Mouse (Mus musculus): Measurements from ENCODE around the gene Simc1. TPM values are rescaled to one million over a fixed set of nuclear protein-coding genes. Genes with fewer than 3 reads are reported as not detected.

The Simc1 gene
- total RNA-seq, 2 experiments from 2014 or later: 18.4 to 28.0 TPM

- DNase-seq (ENCODE audit: low spot score in 2 of 2): no peak
These were observed 77.8 kb downstream of the Simc1 start for GRCm38 (mm10) chr13:54581385-54581784.

- no peak for DNase-seq (ENCODE audit: low spot score in 2 of 2)
These were observed 78.5 kb downstream of the Simc1 start for GRCm38 (mm10) chr13:54582126-54582525.

GRCm38 (mm10) chr13:54582860-54583259, 79.3 kb downstream of the Simc1 start:
- DNase-seq (ENCODE audit: low spot score in 2 of 2): no peak

- DNase-seq (ENCODE audit: low spot score in 2 of 2): no peak
These were observed 82.3 kb downstream of the Simc1 start for GRCm38 (mm10) chr13:54585831-54586230.

GRCm38 (mm10) chr13:54589414-54589995, 85.9 kb downstream of the Simc1 start:
- no peak for DNase-seq (ENCODE audit: low spot score in 2 of 2)

- DNase-seq (ENCODE audit: low spot score in 2 of 2): peak; percentile 90 to 91
These were observed 86.7 kb downstream of the Simc1 start, which contains the start of the genes Nop16 and Higd2a for GRCm38 (mm10) chr13:54589996-54590951. TSS of gene Nop16 (minus strand) at chr13:54590090. TSS of gene Higd2a (plus strand) at chr13:54590207.

- DNase-seq (ENCODE audit: low spot score in 2 of 2): no peak
These were observed 88.3 kb downstream of the Simc1 start for GRCm38 (mm10) chr13:54591776-54592356.

GRCm38 (mm10) chr13:54593617-54594016, 90.0 kb downstream of the Simc1 start:
- DNase-seq (ENCODE audit: low spot score in 2 of 2): no peak

- no peak for DNase-seq (ENCODE audit: low spot score in 2 of 2)
These were observed 92.6 kb downstream of the Simc1 start for GRCm38 (mm10) chr13:54596107-54596690.

- no peak for DNase-seq (ENCODE audit: low spot score in 2 of 2)
These were observed 93.3 kb downstream of the Simc1 start for GRCm38 (mm10) chr13:54596870-54597269.

- no peak for DNase-seq (ENCODE audit: low spot score in 2 of 2)
These were observed 95.1 kb downstream of the Simc1 start for GRCm38 (mm10) chr13:54598622-54599143.

Small RNAs within 50 kb of the gene (microRNA-seq; reads per million reads assigned to microRNA genes)
- 0 reads per million in 2 experiments for gene Gm24195 (ENCODE audit: borderline number of aligned reads in 2 of 2)

Other genes starting within 250 kb of the Simc1 start
- gene Cplx2, start 132.4 kb upstream of the Simc1 start, total RNA-seq (2021): 10 to 100 TPM; 20.9 to 21.3 TPM
- 10 to 100 TPM; 32.9 to 41.2 TPM for gene Thoc3, start 34.9 kb upstream of the Simc1 start, total RNA-seq (2021)
- gene 4833439L19Rik, start 61.7 kb downstream of the Simc1 start, total RNA-seq (2021): 100 to 1,000 TPM; 177 to 178 TPM
- gene Arl10, start 71.2 kb downstream of the Simc1 start, total RNA-seq (2021): 10 to 100 TPM; 40.6 to 45.2 TPM
- gene Nop16, start 86.3 kb downstream of the Simc1 start, total RNA-seq (2021): 10 to 100 TPM; 59.7 to 69.7 TPM
- 100 to 1,000 TPM; 222 to 239 TPM for gene Higd2a, start 86.4 kb downstream of the Simc1 start, total RNA-seq (2021)
- 100 to 1,000 TPM in 1 of 2 experiments, 10 to 100 TPM in 1; 78.8 to 149 TPM for gene Cltb, start 107.6 kb downstream of the Simc1 start, total RNA-seq (2021)
- gene Faf2, start 118.0 kb downstream of the Simc1 start, total RNA-seq (2021): 10 to 100 TPM; 62.3 to 83.1 TPM
- gene Rnf44, start 190.1 kb downstream of the Simc1 start, total RNA-seq (2021): 100 to 1,000 TPM in 1 of 2 experiments, 10 to 100 TPM in 1; 98.4 to 123 TPM
- gene Cdhr2, start 197.7 kb downstream of the Simc1 start, total RNA-seq (2021): under 1 TPM in 1 of 2 experiments, not detected in 1; 0.17 TPM
- 1 to 10 TPM; 2.5 to 3.2 TPM for gene Gprin1, start 246.1 kb downstream of the Simc1 start, total RNA-seq (2021)

All from adrenal gland, adult 18-20 months (tissue).